Mouse (Mus musculus) left cerebral cortex, adult 8-10 months (tissue): ENCODE measurements at regions not wholly inside any gene's neighbourhood (a gene's known extent, or its start where the extent isn't known, plus 50 kb on each side); places are given as distances from the start of the nearest gene placed in this dataset.

Experiments used
- DNase-seq, 2 experiments: peaks; one replicate each; pipeline ENCODE4 v3.0.0; 2022; ENCODE audit warnings: low spot score in 2 of 2

DNA sequence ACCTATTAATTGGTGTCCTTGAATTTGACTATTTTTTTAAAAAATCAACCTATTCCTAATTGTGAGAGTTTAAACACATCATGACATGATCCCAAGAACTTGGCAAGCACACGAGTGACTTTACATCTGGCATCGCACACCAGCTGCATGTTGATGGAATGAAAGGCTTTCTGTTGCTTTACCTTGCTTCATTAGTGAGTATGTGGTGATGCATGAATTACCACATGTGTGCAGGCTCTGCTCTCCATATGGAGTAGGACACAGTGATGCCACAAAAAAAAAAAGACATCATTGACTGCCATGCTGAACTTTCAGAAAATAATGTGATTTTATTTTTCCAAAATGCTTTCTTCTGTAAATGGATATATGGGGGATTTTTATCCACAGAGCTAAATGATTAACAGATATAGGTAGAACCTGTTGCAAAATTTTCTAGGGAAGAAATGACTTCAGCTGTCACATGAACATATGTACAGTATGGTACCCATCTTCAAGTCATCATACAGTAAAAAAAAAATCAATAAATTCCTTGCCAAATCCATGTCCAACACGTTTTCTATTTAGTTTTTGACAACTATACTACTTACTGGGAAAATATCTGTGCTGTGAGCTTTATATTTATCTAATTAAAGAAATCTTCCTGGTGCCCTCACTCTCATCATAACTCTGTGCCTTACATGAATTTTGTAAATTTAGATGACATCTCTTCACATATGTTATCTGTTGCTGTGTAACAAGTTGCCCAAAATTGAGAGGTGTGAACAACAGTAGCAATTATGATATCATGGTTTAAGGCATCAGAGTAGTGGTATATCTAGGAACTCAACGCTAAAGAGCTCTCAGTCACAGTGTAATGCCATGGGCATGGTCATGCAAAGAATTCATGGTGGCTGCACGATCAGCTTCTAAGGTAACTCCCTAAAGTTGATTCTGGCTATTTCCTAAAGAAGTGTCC is 84.0 kb upstream of the Arrdc3 start:
- DNase-seq: no peak

DNA sequence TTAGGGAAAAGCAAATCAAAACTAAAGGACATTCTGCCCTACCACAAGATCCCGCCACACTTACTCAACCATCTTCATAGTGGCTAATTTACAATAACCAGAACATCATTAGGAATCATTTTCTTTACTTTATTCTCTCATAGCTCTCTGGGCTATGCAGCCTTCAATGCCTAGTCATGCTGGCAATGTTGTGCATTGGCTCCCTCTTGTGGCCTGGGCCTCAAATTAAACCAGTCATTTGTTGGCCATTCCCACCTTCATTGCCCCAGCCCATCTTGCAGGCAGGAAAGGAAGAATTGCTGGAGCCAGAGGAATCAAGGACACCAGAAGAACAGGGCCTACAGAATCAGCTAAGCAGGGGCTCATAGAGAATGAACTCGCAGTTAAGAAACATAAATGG is 77.0 kb upstream of the Arrdc3 start:
- no peak for DNase-seq

DNA sequence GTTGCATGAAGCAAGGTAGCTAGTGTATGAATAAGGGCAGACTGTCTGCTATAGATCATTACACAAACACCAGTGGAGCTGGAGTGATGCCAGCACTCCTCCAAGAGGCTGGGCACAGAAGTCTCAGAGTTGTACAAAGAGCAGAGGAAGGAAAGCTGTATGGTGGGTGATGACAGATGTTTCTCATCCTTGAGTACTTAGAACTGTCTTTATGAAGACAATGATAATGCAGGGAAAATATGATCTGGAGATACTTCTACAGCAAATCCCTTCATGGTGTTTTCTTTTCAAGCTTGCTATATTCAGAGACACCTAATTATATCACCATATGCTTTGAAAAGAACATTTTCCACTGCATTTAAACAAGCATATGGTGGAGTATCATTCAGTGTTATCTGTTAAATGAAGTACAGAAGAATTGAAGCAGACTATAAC is 56.1 kb upstream of the Arrdc3 start:
- peak; percentile 2 to 39 for DNase-seq
